Mouse (Mus musculus) CD8-positive naive resting alpha-beta T cell, adult 2 months (primary cell): ENCODE results near the gene Eif1ad.

Experiments used
- DNase-seq, 2 experiments: peaks; one replicate each; pipeline ENCODE4 v3.0.0; 2022; ENCODE audit warnings: low read depth in 2 of 2, low spot score in 2 of 2

Gene Eif1ad

GRCm38 (mm10) chr19:5414534-5414957 lies 48.0 kb downstream of the Eif1ad start:
- no peak for DNase-seq

DNA sequence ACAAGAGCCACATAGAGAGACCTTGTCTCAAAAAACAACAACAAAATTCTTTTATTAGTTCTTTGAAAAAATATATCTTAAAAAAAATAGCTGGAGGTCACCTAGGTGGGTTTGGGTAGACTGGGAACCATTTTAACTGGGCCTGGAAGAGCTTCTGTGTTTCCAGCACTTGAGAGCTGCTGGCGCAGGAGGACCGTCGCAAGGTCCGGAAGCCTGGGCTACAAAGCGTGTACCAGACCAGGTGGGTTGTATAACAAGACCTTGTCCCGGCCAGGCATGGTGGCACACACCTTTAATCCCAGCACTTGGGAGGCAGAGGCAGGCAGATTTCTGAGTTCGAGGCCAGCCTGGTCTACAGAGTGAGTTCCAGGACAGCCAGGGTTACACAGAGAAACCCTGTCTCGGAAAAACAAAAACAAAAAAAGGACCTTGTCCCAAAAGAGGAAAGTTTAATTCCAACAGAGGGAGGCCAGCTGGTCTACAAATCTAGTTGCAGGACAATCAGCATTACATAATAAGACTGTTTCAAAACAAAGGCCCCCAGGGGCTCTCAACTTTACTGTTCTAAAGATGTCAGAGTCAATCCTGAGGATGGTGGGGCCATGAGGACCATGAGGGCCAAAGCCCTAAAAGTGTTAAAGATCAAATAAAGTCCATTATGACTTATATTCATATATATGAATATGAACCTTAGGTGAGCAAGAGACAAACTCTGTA lies 52.4 kb downstream of the Eif1ad start:
- DNase-seq: no peak

DNA sequence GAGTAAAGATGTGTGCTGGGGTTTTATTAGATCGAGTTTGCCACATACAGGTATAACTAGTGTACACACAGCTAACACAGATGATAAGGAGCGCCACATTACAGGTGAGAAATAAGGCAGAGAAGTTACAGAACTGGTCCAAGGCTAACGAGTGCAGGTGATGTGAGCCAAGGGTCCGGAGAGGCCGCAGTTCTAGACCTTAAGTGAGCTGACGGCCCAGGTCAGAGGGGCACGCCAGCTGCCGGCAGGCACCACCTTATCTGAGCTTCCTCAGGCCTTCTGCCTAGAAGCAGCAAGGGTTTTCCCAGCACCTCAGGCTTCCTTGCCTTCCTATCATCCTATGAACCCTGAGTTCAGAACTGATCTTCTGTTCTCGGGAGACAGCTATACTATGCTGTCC lies 53.1 kb downstream of the Eif1ad start:
- no peak for DNase-seq

DNA sequence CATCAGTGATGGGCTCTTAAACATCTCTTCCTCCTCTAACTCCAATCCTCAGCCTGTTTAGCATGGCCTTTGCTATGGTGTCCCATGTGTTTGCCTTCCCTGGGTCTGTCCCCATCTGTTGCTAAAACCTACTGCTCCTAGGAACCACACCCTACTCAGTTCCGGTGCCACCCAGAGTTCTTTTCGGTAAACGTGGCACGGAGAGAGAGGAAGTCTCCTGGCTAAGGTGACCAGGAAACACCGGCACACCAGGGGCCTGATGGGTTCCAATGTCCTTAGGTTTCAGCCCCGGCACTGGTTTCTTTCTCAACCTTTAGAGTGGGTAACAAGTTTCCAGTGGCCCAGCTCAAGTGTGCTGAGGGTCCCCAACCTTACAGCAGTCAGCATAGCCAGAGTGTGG lies 54.0 kb downstream of the Eif1ad start:
- DNase-seq: no peak
